Mouse (Mus musculus) heart, postnatal 0 days (tissue): ENCODE data around the gene Ifit1bl1.
"Not testable (repeated sequence)": the region's sequence is repeated elsewhere in the genome, so short reads cannot be mapped to it uniquely, and the experiment has no call there.

Source experiments
- CTCF ChIP-seq: IDR thresholded peaks from 2 replicates; pipeline ENCODE4 v1.5.1; 2016; ENCODE audit warnings: antibody characterized with exemption, control low read depth, low read depth
- EP300 ChIP-seq: IDR thresholded peaks from 2 replicates; pipeline ENCODE4 v1.6.1; 2016; ENCODE audit warnings: antibody characterized with exemption, low read depth

DNA sequence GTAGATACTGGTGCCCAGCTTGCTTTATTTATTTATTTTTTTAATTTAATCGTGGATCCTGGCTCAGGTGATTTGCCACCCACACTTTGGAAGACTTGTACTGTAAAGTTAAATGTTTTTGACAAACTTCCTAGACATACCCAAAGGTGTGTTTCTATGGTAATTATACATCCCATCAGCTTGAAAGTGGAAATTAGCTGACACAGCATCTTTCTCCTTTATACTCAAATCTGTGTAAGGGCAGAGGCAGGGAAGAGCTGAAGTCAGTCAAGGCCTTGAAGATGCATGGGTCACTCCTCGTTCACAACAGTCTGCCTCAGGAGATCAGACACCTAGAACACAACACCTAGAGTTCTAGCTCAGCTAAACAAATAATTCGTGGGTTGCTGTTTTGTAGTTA lies 8.4 kb upstream of the Ifit1bl1 start:
- TF ChIP-seq CTCF, EP300: not testable (repeated sequence)
